Mouse (Mus musculus) ES-Bruce4 (cell line): Measurements from ENCODE around the gene Myh7.

Source experiments
- CTCF ChIP-seq: IDR thresholded peaks from one replicate; pipeline ENCODE4 v1.8.1; 2011; ENCODE audit warnings: low read depth, low read length
- EP300 ChIP-seq: IDR thresholded peaks from 2 replicates; pipeline ENCODE4 v1.6.1; 2011; ENCODE audit warnings: low read depth, low read length; ENCODE audit not compliant: insufficient read depth
- POLR2A ChIP-seq: IDR thresholded peaks from one replicate; pipeline ENCODE4 v1.8.1; 2011; ENCODE audit warnings: low read length; ENCODE audit not compliant: insufficient read depth

GRCm38 (mm10) chr14:54924641-54925348, 69.6 kb downstream of the Myh7 start:
- TF ChIP-seq CTCF (no peak), POLR2A (peak; percentile 60), EP300 (0 out of 2 replicates have a peak, but pooled peaks have one; percentile 22)
